Mouse (Mus musculus): ENCODE results near the gene Dpm1. TPM values are rescaled to one million over a fixed set of nuclear protein-coding genes. Genes with fewer than 3 reads are reported as not detected.

The Dpm1 gene
- 100 to 1,000 TPM; 101 to 112 TPM for polyA plus RNA-seq (2017; shearing (Covaris generic))

DNA sequence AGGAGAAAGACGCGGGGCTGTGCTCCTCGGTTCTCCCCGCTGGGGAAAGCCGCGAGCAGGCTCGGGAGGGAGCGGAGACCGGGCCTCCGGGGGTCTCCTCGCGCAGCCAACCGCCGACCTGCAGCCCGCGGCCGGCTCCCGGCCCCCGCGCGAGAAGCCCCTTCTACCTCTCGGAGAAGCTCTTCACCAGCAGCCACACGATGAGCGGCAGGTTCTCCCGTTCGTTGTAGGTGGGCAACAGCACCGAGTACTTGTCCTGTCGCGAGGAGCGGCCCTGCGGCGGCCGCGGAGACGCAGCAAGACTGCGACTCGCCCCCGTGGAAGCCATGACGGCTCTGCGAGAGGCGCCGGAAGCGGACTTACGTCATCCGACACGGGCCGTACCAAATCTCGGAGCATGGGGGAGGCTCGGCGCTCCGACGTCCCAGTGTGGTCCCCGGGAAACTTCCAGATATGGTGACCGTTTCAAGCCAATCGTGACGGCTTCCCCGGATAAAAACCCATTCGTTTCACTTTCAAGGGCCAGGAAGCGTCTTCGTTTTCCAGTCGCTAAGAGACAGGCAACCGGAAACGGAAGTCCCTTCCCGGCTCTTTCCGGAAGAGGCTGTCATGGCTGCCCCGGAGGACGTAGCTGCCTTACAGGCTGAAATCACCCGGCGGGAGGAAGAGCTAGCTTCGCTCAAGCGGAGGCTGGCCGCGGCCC is at the start of gene Dpm1, which contains the start of the genes Gm20716 and Mocs3:
Gene Dpm1, minus strand, starts transcription at position 566 of the 703 bp plus-strand sequence.
Gene Gm20716, minus strand, starts transcription at position 339 of the 703 bp plus-strand sequence.
Gene Mocs3, plus strand, starts transcription at position 597 of the 703 bp plus-strand sequence.
- peak; percentile 88 for ATAC-seq

- ATAC-seq, result no peak
These were observed 44.1 kb upstream of the Dpm1 start for GRCm38 (mm10) chr2:168274374-168274935.

GRCm38 (mm10) chr2:168273387-168273786 is 43.0 kb upstream of the Dpm1 start:
- ATAC-seq, result no peak

DNA sequence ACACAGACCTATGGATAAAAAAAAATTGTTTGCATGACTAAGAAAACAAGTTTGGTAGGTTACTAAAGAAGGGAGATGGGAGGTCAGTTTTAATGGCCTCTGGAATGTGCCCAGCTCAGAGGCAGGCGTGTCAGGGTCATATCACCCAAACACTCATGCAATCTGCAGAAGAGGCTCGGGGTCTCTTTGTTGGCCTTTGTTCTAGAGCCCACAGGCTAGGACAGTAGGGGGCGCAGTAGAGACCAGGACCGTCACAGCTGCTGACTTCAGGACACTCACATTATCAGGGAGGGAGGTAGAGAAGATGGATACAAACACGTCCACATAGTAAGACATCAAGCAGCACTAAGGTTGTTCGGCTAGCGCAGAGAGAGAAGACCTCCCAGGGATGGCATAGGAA is 37.6 kb upstream of the Dpm1 start:
- ATAC-seq, result no peak

GRCm38 (mm10) chr2:168260900-168261299 is 30.5 kb upstream of the Dpm1 start:
- ATAC-seq, result no peak

DNA sequence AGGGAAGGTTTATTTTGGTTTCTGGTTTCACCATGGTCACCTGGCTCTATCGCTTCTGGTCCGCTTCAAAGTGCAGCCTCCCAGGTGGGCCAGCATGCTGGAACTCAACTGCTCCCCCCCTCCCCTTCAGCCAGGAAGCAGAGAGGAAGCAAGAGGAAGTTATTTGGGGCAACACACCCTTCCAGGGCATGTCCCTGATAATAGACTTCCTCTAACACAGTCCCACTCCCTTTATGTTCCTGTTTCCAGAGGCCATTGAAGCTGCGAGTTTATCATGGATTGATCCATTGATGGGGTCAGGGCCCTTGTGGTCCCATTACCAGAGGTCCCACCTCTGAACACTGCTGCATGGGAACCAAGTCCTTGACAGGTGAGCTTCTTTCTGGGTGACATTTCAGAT is 29.7 kb upstream of the Dpm1 start:
- no peak for ATAC-seq

- ATAC-seq, result no peak
These were observed 28.7 kb upstream of the Dpm1 start for GRCm38 (mm10) chr2:168259046-168259445.

DNA sequence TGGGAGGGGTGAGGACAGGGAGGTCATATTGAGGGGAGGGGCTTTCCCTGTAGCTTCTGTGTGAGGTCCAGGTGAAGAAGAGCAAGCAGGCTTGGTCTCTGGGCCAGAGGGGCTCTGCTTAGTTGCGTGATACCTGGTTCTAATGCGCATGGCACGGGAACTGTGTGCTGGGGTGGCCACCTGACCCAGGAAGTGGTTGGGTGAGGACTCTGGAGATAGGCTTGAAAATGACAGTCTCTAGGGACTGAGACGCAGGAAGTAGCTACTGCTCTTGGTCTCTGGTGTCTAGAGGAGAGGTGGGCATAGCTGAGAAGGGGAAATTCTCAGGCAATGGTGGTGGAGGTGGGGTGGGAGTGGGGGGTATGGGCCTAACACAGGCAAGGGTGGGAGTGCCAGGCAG is 26.8 kb upstream of the Dpm1 start:
- ATAC-seq, result no peak

GRCm38 (mm10) chr2:168256506-168256905 is 26.1 kb upstream of the Dpm1 start:
- ATAC-seq, result no peak

GRCm38 (mm10) chr2:168253822-168254221 is 23.4 kb upstream of the Dpm1 start:
- no peak for ATAC-seq

GRCm38 (mm10) chr2:168252639-168253292 is 22.4 kb upstream of the Dpm1 start:
- no peak for ATAC-seq

DNA sequence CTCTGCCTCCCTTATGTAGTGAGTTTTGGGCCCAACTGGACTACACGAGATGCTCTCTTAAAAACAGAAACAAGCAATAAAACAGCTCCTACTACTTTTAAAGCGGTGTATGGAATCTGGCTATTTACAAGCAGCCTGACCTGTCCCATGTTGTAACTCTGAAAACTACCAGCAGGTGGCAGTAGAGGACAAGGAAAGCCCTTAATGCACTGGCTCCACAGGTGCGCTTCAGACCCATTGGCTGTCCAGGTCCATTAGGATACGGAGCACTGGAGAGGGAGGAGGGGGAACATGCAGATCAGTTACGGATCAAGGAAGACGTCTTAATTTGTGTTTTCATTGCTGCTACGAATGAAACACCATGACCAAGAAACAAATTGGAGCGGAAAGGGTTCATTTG is 19.9 kb upstream of the Dpm1 start:
- peak; percentile 75 for ATAC-seq

GRCm38 (mm10) chr2:168248856-168249245 is 18.5 kb upstream of the Dpm1 start:
- ATAC-seq, result peak; percentile 51

DNA sequence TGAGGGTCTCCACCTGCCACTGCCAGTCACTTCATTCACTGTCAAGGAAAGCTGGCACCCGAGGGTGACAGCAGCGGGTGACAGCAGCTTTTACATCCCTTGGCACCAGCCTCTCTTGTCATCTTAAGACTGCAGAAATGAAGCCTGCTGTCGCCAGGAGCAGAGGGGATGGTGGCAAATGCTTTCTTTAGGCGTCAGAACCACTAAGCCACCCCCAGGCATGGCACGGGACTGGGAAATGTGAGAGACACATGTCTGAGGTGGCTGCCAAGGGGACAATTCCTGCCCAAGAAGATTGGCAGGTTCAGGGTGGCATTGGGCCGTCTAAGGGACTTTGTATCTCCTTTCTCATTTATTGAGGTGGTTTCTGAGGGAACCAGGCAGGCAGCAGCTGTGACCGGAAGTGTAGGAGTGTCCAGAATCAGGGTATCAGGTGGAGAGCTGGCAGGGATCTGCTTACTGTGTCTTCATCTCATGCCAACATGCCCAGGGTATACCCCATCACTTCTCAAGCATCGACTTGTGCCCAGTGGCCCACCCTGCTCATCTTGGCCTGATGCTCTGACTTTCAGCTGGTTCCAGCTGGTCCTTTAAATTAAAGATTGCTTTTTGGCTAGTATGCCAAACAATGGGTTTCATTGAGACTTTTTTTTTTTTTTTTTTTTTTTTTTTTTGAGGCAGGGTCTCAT is 17.9 kb upstream of the Dpm1 start:
- ATAC-seq, result no peak

DNA sequence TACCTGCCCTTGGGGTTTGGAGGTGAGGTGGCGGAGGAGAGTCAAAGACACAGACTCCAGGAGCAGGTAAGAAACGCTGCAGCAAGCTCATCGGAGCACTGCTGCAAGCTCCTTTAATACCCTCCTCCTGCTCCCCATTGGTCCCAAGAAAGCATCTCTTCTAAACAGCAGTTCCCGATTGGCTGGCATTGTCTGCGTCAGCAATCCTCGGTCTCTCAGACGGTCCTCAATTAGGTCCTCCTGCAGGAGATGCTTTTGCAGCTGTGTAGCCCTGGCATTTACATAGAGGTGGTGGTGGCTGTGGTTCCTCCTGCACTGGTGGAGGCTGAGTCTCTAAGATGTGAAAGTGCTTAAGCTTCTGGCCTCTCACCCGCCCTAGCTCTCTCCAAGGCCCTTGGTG is 15.2 kb upstream of the Dpm1 start:
- no peak for ATAC-seq

- no peak for ATAC-seq
These were observed 12.9 kb upstream of the Dpm1 start for GRCm38 (mm10) chr2:168243278-168243677.

GRCm38 (mm10) chr2:168242841-168243240 is 12.4 kb upstream of the Dpm1 start:
- no peak for ATAC-seq

- no peak for ATAC-seq
These were observed 7.9 kb upstream of the Dpm1 start for GRCm38 (mm10) chr2:168238335-168238734.

GRCm38 (mm10) chr2:168233286-168233685 is 2.9 kb upstream of the Dpm1 start:
- no peak for ATAC-seq

GRCm38 (mm10) chr2:168231471-168231829 is 1.1 kb upstream of the Dpm1 start:
- no peak for ATAC-seq

GRCm38 (mm10) chr2:168230773-168231470 is 531 bp upstream of the Dpm1 start:
- ATAC-seq, result peak; percentile 36
